Mouse (Mus musculus) common myeloid progenitor, adult 5-6 weeks (primary cell): ENCODE measurements around the gene Chd2. TPM values are rescaled to one million over a fixed set of nuclear protein-coding genes. Genes with fewer than 3 reads are reported as not detected.

Source experiments
- ATAC-seq: replicated peaks from 2 replicates; pipeline ENCODE4 v1.8.0; 2016; ENCODE audit warnings: low read depth, mild to moderate bottlenecking, moderate TSS enrichment, inconsistent platforms; ENCODE audit not compliant: poor library complexity, severe bottlenecking
- total RNA-seq: library from RNA; stranded (forward); fragments of 200-1000, 187-1606 nt; gene quantifications from 2 replicates; pipeline ENCODE4 v1.2.3, GENCODE M21; 2017

Gene Chd2
- total RNA-seq, 1 experiment from 2014 or later: 184 TPM

DNA sequence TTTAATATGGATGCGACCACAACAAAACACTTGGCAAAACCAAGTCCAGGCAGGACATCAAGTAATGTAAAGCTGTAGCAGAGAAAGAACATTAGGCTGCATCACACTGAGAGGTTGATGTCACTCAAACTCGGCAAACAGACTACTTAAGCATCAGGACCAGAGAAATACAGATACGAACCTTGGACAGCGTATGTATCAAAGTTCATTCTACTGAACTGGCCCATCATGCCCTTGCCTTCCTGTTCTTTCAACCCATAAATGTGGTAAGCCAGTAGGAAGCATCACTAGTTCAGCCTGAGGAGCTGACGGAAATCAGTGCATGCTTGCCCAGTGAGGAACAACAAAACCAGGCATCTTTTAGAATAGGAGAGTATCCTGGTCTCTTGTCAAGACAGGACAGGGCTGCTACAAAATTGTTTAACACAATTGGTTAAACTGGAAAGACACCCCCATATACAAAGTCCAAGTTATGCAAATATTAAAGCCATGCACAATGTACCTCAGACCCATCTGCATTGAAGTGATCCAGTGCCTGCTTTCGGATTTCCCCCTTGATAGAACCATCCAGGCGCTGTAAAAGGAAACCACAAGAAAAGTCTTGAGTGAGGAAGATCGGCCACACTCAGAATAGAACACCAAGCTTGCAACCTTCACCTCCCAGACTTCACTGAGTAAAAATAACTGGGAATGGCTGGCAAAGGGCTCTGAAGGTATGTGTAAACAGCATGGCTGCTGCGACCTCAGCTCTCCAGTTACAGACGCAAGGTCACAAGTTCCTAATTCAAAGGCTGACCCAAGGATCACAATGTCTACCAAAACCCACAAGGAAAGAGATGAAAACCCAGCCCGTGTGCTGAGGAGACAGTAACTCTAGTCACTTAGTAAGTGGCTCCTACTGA lies 63.2 kb downstream of the Chd2 start:
- ATAC-seq: no peak

DNA sequence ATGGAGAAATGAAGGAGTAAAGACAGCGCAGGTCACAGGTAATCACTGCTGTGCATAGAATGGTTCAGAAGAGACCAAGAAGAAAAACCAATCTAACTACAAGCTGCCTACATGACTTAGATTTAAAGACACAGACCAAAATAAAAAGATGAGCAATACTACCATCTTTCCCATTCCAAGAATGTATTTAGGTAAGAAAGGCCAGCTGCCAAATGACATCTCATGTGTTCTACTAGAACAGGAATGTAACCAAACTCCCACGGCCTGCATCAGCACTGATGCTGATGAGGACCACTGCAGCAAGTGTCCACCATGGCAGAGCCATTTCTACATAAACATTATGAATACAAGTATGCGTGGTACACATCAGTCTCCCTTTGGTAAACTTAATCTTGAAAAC lies 73.9 kb downstream of the Chd2 start:
- ATAC-seq: no peak

DNA sequence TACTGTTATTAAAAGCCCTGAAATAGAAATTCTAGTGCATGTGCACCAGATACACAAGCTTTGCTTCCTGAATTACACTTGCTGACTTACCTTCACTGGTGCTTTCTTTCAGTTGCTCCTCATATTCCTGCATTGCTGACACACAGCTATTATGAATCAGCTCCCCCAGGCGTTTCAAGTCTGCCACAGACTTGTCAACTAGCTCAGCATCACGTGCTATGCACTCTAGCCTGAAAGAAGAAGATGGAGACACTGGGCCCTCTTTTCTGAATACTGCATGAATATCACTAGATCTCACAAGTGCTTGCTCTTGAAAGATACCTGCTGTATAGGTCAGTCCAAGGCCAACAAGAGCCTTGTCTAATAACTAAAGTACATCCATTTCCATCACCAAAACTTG lies 78.1 kb downstream of the Chd2 start:
- no peak for ATAC-seq

DNA sequence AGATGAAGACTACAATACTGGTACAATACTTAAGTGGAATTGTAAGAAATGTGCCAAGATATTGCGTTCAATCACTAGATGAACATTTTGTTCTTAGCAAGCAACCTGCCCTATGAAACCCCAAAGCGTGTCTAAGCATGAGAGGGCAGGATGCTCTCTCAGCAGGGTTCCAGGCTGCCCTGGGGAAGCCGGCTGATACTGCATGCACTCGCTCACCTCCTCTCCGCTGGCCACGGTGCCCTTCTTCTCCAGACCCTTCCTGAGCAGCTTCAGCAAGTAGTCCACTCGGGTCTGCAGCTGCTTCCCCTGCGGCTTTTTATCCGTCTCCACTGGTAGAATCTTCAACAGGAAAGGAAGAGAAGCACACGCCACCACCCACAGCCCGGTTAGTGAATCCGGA lies 87.5 kb downstream of the Chd2 start:
- no peak for ATAC-seq

DNA sequence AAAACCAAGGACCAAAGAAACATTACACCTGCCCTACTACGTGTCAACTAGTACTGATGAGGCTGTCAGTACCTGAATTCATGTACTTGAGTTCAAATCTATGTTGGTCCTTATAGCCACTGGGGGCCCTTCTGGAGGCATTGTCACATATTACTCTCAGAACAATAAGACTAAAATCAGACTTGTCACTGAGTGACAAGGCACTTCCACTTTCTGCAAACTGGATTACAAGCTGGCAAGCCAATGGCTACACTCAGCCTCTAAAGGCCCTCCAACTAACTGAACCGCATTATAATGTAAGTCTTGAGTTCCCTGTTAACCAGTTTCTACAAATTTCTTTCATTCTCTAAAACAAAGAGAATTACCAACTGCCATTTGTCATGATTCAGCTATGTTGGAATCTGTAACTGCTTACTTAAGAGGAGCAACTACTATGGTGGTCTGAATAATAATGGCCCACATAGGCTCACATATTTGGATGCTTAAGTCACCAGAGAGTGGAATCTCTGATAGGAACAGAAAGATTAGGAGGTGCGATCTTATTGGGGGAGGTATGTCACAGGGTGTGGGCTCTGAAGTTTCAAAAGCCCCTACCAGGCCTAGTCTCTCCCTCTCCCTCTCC lies 89.3 kb downstream of the Chd2 start:
- ATAC-seq: no peak; the same call in 1 of the 2 replicates

DNA sequence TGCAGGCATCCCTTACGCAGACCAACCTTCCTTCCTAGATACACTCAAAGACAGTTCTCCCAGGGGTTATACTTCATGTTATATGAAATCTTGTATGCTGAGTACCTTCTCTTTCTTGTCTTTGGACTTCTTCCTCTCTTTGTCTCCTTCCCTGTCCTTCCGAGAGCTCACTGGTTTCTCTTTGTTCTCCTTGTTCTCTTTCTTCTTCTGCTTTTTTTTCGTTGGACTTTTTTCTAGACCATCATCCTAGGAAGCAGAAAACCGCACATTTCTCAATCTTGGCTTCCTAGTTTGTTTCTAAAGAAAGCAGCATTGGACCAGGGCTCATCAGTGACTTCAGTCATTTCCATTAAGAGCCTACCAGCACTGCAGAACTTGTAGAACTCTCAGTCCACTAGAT lies 90.0 kb downstream of the Chd2 start:
- 0 out of 2 replicates have a peak, but pooled peaks have one; percentile 22 for ATAC-seq

DNA sequence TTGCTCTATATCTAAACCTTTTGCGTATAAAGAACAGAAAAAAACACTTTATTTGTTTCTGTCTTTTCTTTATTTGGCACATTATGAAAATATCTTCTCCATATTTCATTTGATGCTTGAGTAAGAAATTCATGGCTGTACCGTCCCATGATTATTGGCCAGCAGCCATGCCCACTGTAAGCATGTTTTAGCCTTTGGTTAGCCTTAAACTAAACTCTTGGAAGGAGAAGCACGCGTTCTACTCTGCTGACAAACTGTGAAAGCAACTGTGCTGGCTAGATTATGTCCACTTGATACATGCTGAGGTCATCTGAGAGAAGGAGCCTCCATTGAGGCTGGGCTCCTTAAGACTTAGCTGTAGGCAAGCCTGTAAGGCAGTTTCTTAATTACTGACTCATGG lies 99.4 kb downstream of the Chd2 start:
- ATAC-seq: no peak

DNA sequence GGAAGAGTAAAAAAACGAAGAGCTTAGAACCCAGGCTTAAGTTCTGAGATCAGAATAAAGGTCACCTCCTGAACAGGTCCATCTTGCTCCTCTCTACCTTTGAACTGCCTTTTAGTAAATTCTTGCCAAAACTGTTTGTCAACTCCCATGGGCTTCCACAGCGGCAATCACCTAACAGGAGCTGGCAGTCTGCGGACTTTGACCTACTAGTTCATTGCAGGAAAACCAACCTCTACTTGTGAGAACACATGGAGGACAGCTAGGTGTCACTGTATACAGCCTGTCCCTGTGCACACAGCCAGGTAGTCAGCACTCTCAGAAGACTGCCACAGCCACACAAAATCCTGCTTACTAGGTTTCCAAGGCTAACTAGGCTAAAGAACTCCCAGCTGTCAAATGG lies 99.8 kb downstream of the Chd2 start:
- ATAC-seq: no peak

DNA sequence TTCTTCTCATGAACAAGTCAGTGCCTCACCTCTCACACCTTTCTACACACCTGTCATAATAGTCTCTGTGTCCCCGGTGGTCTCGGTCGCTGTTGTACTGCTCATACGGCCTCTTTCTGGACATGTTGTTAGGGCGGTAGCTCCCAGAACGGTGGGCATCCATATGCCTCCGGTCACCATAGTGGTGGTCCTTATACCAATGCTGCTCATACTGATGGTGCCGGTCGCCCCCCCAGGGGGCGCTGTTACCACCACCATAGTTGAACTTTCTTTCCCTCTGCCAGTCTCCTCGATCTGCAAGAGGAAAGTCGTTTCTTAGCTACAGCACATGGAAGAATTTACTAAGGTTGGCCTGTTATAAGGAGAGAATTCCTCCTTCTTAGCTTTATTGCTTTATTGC lies 105.9 kb downstream of the Chd2 start:
- ATAC-seq: peak; percentile 56; the same call in 1 of the 2 replicates

DNA sequence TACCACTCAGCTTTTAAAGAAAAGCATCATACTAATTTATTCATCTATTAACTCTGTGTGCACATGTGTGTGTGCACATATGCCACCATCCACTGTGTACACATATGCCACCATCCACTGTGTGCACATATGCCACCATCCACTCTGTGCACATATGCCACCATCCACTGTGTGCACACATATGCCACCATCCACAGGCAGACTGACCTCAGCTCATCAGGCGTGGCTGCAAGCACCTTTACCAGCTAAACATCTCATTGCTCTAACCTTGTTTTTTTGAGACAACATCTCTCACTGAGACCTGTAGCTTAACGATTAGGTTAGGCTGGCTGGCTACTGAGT lies 107.3 kb downstream of the Chd2 start:
- ATAC-seq: no peak

DNA sequence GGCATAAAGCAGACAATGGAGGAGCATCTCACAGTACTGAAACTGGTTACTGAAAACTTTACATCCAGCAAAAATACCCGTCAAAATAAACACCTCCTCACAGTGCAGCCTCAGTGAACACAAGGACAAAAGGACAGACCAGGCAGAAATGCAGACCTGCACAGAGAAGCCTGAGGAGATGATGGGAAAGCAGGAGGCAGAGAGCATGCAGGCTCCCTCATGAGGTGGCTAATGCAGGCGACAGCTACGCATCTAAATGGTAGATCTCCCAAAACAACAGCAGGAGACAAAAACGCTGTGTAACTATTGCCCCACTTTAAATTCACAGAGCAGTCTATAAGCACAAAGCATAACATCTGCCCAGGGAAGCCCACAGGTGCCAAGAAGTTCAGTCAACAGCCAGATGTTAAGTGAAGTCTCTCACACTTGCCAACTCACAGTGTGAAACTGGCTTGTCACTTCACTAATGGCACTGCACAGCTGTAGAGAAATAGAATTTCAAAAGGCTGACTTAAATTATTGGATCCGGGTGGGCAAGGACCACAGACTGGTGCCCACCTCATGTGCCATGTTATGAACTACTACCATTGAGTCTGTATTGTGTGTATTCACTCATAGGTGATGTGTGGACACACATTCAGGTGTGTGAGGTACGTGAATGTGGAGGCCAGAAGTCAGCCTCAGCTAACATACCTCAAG lies 107.8 kb downstream of the Chd2 start:
- no peak for ATAC-seq

DNA sequence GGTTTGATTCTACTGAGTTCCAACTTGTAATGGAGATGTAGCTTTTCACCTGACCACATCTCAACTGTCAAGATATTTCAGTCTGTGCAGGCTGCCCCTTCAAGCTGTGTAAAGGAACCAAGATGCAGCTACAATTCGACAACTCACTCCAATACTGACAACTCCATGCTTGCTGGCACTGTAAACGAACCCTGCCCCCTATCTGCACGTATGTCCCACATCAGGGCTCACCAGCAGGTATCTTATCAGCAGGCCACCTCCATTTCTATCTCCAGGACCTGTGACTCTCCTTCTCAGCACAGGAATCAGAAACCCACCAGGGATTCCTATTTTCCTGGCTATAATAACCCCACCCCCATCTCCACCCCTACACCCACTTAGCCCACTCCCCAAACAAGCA lies 113.1 kb downstream of the Chd2 start:
- no peak for ATAC-seq

DNA sequence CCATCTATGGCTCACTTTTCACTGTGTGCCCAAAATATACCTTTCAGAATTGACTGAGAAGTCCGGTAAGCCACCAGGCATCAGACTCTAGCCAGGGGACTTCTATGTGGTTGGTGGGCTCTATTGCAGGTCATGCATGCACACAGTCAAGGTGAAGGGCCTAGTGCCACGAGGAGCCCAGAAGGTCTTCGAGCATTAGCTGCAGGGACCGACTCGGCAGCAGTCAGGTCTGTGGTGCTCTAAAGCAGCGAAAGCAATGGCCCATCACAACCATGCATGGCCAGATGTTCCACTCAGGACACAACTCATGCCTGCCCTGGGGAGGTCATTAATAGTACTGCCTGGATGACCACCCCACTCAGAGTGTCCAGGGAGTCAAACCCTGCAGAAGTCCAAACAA lies 113.8 kb downstream of the Chd2 start:
- ATAC-seq: no peak

DNA sequence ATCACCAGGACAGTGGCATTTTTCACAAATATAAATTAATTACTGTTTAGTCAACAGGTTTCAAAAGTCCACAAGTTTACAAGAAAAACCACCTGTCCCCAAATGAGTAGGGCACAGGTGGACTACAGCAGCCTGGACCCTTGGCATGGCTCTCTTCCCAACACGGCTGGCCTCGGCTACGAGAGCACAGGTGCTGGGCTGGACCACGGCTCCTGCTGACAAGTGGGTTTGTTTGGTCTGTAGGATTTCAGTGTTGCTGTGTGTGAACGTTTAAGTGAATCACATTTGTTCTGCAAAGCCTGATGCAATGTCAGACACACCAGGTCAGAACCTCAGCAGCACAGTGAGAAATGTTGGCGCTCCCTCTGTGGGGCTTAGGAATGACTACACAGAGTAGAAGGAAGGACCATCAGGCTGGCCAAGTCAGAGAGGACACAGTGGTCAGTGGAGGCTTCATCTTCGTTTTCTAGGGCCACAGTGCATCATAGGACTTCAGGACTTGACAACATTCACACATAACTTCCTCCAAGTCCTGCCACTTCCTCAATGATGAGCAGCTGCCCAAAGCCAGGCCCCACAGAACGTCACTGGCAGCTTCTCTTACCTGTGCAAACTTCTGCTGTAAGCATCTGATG lies 114.8 kb downstream of the Chd2 start:
- no peak for ATAC-seq

DNA sequence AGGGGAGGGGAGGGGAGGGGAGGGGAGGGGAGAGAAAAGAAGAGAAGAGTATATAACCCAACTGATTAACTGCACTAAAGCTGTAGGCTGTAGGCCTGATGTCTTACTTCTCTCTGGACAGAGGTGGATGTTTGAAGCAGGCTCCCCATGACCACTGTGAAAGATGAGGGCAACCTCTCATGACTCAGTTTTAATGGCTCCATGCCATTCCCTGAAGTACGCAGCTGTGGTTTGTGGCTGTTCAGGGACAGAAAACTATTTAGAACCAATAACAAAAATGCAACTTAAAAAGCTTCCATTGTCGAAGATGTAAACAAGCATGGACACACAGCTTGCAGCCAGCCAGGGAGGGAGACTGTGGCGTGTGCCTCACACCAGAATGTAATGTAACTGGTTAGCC lies 115.4 kb downstream of the Chd2 start:
- ATAC-seq: no peak

DNA sequence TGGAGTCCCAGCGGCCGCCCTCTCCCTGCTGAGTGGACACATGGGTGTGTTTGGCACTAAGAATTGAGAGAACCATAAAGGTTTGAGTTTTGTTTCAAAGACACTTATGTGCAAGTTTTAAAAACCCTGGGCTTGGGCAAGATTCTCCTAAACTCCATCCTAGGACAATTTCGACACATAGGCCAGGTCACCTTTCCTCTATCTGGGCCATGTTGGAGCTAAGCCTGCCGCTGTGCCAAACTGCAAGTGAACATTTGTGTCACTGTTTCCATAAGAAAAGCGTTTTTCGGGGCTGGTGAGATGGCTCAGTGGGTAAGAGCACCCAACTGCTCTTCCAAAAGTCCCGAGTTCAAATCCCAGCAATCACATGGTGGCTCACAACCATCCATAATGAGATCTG lies 116.2 kb downstream of the Chd2 start:
- no peak for ATAC-seq

DNA sequence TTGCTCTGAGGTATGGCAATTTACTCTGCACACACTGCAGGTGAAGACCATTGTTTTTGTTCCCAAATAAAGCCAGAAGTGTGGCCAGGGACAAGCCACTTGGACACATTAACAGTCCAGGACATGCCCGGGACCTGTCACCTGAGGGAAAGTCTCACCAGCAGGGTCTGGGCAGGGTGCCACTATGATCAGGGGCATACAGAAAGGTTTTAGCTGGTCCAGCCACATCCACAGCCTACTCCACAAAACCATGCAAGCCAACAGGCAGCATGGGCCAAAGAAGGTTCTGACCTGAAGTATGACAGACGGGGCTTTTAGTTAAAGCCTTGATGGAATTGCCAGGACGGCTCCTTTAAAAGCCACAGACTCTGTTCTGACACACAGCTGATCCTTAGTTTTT lies 116.9 kb downstream of the Chd2 start:
- no peak for ATAC-seq

DNA sequence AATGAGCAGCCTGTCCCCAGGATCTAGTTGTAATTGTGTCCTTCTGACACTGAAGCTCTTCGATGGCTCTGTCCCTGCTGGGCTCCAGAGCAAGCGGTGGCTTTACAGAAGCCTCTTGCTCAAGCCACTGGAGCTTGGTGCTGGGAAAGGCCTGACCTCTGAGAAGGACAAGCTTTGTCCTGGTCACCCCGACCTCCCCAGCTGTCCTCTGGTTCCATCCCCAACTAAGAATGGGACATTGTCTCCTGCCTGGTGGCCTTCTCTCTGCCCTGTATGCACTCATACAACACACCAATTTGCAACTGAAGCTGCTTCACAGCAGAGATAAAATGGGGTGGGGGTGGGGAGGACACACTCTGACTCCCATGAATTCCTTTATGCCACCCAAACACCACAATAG lies 117.4 kb downstream of the Chd2 start:
- no peak for ATAC-seq

DNA sequence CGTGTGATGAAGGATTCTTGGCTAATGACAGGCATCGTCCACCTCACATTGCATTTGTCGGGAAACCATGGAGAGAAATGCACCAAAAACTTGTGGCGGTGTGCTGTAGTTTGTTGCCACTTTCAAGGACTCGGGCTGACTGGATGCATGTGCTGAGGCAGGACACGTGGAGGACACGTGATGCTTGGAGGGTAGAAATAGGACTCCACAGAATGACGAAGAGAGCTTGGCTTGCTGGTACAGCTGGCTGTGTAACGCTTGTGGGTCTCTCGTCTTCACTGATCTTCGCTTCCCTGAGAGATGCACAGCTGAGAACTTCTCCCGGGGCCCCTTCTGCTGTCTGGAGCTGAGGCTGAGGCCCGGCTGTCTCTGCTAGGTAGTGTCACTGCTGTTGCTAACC lies 118.4 kb downstream of the Chd2 start:
- ATAC-seq: no peak

DNA sequence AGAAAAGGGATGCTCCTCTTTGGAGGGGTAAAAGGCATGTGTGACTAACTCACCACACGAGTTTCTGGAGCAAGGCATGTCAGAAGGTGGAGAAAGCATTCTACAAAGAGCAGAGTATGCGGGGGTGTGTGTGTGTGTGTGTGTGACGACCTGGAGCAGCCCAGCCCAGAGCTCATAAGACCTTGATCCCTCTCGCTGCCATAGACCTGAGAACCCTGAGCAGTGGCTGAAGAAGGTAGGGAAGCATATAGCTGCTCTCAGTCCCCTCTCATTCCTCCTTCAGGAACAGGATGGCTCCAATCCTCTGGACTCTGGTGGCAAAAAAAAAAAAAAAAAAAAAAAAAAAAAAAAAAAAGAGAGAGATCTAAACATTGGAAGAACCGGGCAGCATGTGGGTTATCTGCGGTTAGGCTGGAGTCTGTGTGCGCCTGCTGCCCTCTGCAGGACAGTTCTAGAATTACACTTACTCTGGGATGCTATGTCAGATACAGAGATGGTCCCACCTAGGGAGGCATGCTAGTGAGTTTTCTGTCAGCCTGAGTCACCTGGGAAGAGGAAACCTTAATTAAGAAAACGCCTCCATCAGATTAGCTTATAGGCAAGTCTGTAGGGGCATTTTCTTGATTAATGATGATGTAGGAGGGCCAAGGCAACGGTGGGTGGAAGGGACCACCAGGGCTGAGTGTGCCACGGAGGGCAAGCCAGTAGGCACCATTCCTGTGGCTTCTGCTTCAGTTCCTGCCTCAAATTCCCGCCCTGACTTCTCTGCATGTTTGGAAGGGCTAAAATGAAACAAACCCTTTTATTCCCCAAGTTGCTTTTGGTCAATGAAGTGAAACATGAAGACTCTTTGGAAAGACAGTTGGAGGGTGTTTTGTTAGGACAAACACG lies 119.2 kb downstream of the Chd2 start:
- ATAC-seq: peak; percentile 91
